Mouse (Mus musculus): ENCODE results near the gene Sept11. TPM values are rescaled to one million over a fixed set of nuclear protein-coding genes. Genes with fewer than 3 reads are reported as not detected.

The Sept11 gene
- total and polyA plus RNA-seq, 3 experiments, result 72.3 to 138 (median 78.5) TPM

GRCm38 (mm10) chr5:93049971-93050370 lies 43.3 kb upstream of the Sept11 start:
- Histone ChIP-seq H3K9me3 (replicated peaks; ENCODE audit: low read length) (no peaks in the 10 kb centered on the region), H3K4me2 (ENCODE audit: insufficient read depth, low read depth, poor library complexity, severe bottlenecking) (no peak overlapping the region), H3K36me3 (replicated peaks in 1 of 2; ENCODE audit: control insufficient read depth in 1 of 2, insufficient read depth in 1 of 2, low read length in 1 of 2) (no peaks in the 10 kb centered on the region), H3K79me2 (replicated peaks; ENCODE audit: control insufficient read depth, extremely low read depth, insufficient read depth, poor library complexity, severe bottlenecking) (no peaks in the 10 kb centered on the region), H3K4me3 (replicated peaks in 1 of 3; ENCODE audit: low read depth in 2 of 3, low read length in 2 of 3, poor library complexity in 1 of 3) (no peak overlapping the region), H3K27ac (ENCODE audit: insufficient read depth, low read depth) (no peak overlapping the region), H3K27me3 (replicated peaks) (peaks cover 2% of the 10 kb centered on the region), H3K4me1 (ENCODE audit: control insufficient read depth in 1 of 2, insufficient read depth in 2 of 2) (no peaks in the 10 kb centered on the region; a peak in 1 of 4 replicates), H3K9ac (ENCODE audit: insufficient read depth, low read depth) (no peak overlapping the region)
- dilution Hi-C loops (cut with MboI; ENCODE audit: extremely low pct_ligation_motif_present, extremely low pct_unique_long_range_greater_than_20kb, low sequenced_read_pairs) (no loop called here), in situ Hi-C loops (cut with MboI; ENCODE audit: low pct_ligation_motif_present, low pct_unique_long_range_greater_than_20kb, low sequenced_read_pairs) (no loop called here)
- no peak for DNase-seq (ENCODE audit: extremely low read depth)
- TF ChIP-seq ZNF384 (IDR thresholded peaks at IDR 0.05; ENCODE audit: low read depth, low read length) (no peak), SIN3A (IDR thresholded peaks at IDR 0.05; ENCODE audit: low read length) (no peak), BHLHE40 (IDR thresholded peaks at IDR 0.05; ENCODE audit: low read depth, low read length) (no peak), MAFK (IDR thresholded peaks at IDR 0.05; ENCODE audit: insufficient replicate concordance, low read length) (no peak)

GRCm38 (mm10) chr5:93051041-93051440 lies 42.2 kb upstream of the Sept11 start:
- Histone ChIP-seq H3K4me1 (ENCODE audit: control insufficient read depth in 1 of 2, insufficient read depth in 2 of 2) (no peaks in the 10 kb centered on the region), H3K79me2 (replicated peaks; ENCODE audit: control insufficient read depth, extremely low read depth, insufficient read depth, poor library complexity, severe bottlenecking) (no peaks in the 10 kb centered on the region), H3K27ac (ENCODE audit: insufficient read depth, low read depth) (no peak overlapping the region), H3K9ac (ENCODE audit: insufficient read depth, low read depth) (no peak overlapping the region), H3K9me3 (replicated peaks; ENCODE audit: low read length) (no peaks in the 10 kb centered on the region), H3K4me3 (replicated peaks in 1 of 3; ENCODE audit: low read depth in 2 of 3, low read length in 2 of 3, poor library complexity in 1 of 3) (no peak overlapping the region), H3K36me3 (replicated peaks in 1 of 2; ENCODE audit: control insufficient read depth in 1 of 2, insufficient read depth in 1 of 2, low read length in 1 of 2) (no peaks in the 10 kb centered on the region), H3K27me3 (replicated peaks) (peaks cover 2% of the 10 kb centered on the region), H3K4me2 (ENCODE audit: insufficient read depth, low read depth, poor library complexity, severe bottlenecking) (no peak overlapping the region)
- TF ChIP-seq CTCF (conservative IDR thresholded peaks at IDR 0.05 in 1 of 2, IDR thresholded peaks at IDR 0.05 in 1 of 2; ENCODE audit: low read depth in 2 of 2, low read length in 2 of 2) (peak in 1 of 2 experiments; percentile 34; a peak in 1 of 4 replicates), JUN (IDR thresholded peaks at IDR 0.05; ENCODE audit: insufficient read depth, low read depth, low read length) (no peak), RAD21 (IDR thresholded peaks at IDR 0.05; ENCODE audit: low read depth, low read length) (peak; percentile 27)
- no peak for DNase-seq (ENCODE audit: extremely low read depth)
- in situ Hi-C loops (cut with MboI; ENCODE audit: low pct_ligation_motif_present, low pct_unique_long_range_greater_than_20kb, low sequenced_read_pairs) (no loop called here), dilution Hi-C loops (cut with MboI; ENCODE audit: extremely low pct_ligation_motif_present, extremely low pct_unique_long_range_greater_than_20kb, low sequenced_read_pairs) (no loop called here)

DNA sequence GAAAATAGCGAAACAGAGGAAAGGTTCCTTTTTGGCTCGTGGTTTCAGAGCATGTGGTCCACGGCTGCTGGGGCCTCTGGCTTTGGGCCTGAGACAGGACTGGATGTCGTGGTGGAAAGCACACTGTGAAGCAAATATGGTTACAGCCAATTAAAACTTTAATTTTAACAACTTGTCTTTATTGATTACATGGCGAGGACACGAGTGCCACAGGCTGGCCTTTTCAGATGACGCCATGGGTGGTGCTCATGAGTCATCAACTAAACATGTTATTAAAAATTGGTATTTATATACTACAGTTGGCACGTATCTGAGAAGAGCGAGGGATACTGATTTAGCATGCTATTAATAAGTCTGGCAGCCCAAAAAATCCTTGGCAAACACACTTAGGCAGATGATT lies 41.3 kb upstream of the Sept11 start:
- no peak overlapping the region for H3K9ac ChIP-seq (ENCODE audit: insufficient read depth, low read depth)
- H3K9me3 ChIP-seq (replicated peaks; ENCODE audit: low read length), result no peaks in the 10 kb centered on the region
- no peak overlapping the region for H3K4me2 ChIP-seq (ENCODE audit: insufficient read depth, low read depth, poor library complexity, severe bottlenecking)
- H3K36me3 ChIP-seq (replicated peaks in 1 of 2; ENCODE audit: control insufficient read depth in 1 of 2, insufficient read depth in 1 of 2, low read length in 1 of 2), result no peaks in the 10 kb centered on the region
- no peak for DNase-seq (ENCODE audit: extremely low read depth)
- H3K27me3 ChIP-seq (replicated peaks), result peaks cover 2% of the 10 kb centered on the region
- dilution Hi-C loops (cut with MboI; ENCODE audit: extremely low pct_ligation_motif_present, extremely low pct_unique_long_range_greater_than_20kb, low sequenced_read_pairs), result no loop called here
- no peak overlapping the region for H3K4me3 ChIP-seq (replicated peaks in 1 of 3; ENCODE audit: low read depth in 2 of 3, low read length in 2 of 3, poor library complexity in 1 of 3)
- in situ Hi-C loops (cut with MboI; ENCODE audit: low pct_ligation_motif_present, low pct_unique_long_range_greater_than_20kb, low sequenced_read_pairs), result no loop called here
- H3K79me2 ChIP-seq (replicated peaks; ENCODE audit: control insufficient read depth, extremely low read depth, insufficient read depth, poor library complexity, severe bottlenecking), result no peaks in the 10 kb centered on the region
- no peak overlapping the region for H3K27ac ChIP-seq (ENCODE audit: insufficient read depth, low read depth)
- H3K4me1 ChIP-seq (ENCODE audit: control insufficient read depth in 1 of 2, insufficient read depth in 2 of 2), result no peaks in the 10 kb centered on the region
- TF ChIP-seq BHLHE40 (IDR thresholded peaks at IDR 0.05; ENCODE audit: low read depth, low read length), result no peak
- TF ChIP-seq POLR2A (IDR thresholded peaks at IDR 0.05; ENCODE audit: low read depth, low read length), result no peak
- TF ChIP-seq MEF2A (IDR thresholded peaks at IDR 0.05; ENCODE audit: borderline replicate concordance, low read depth, low read length), result no peak
- TF ChIP-seq ZNF384 (IDR thresholded peaks at IDR 0.05; ENCODE audit: low read depth, low read length), result no peak
- no peak for TF ChIP-seq TCF12 (IDR thresholded peaks at IDR 0.05; ENCODE audit: low read depth, low read length)
- no peak for TF ChIP-seq ZKSCAN1 (IDR thresholded peaks at IDR 0.05; ENCODE audit: borderline replicate concordance, low read depth, low read length)
- no peak for TF ChIP-seq CHD2 (IDR thresholded peaks at IDR 0.05; ENCODE audit: low read length)
- no peak for TF ChIP-seq KAT2A (IDR thresholded peaks at IDR 0.05; ENCODE audit: insufficient replicate concordance, low read length)
- TF ChIP-seq MAX (IDR thresholded peaks at IDR 0.05; ENCODE audit: low read length), result no peak
- no peak for TF ChIP-seq E2F4 (IDR thresholded peaks at IDR 0.05; ENCODE audit: insufficient replicate concordance, low read depth, low read length)
- TF ChIP-seq IRF4 (IDR thresholded peaks at IDR 0.05; ENCODE audit: low read depth, low read length), result no peak
- TF ChIP-seq POLR2AphosphoS2 (IDR thresholded peaks at IDR 0.05; ENCODE audit: low read depth, low read length), result no peak
- TF ChIP-seq GABPA (IDR thresholded peaks at IDR 0.05; ENCODE audit: insufficient replicate concordance, low read depth, low read length), result no peak

Data from CH12.LX (cell line).